Mouse (Mus musculus) neural tube, embryonic 11.5 days (tissue): ENCODE measurements around the gene Mical2. TPM values are rescaled to one million over a fixed set of nuclear protein-coding genes. Genes with fewer than 3 reads are reported as not detected.

Experiments used
- ATAC-seq: fragments of 200-750 bp; cut with Nextera tagmentation; 2 replicates; pipeline ENCODE4 v1.8.0; 2017; ENCODE audit warnings: moderate number of reproducible peaks, mild to moderate bottlenecking, moderate TSS enrichment, moderate library complexity; ENCODE audit not compliant: insufficient read depth, low FRiP score, low TSS enrichment
- DNase-seq: peaks from one replicate; pipeline ENCODE4 v3.0.0-alpha.2; 2015; ENCODE audit warnings: low spot score
- H3K27ac ChIP-seq: fragments of 300-500 bp; sonication (generic); 2 replicates; pipeline ENCODE4 v1.5.1; 2014; ENCODE audit warnings: low read depth, mild to moderate bottlenecking, low read length
- H3K27me3 ChIP-seq: fragments of 300-500 bp; sonication (generic); 2 replicates; pipeline ENCODE4 v1.6.1; 2014; ENCODE audit warnings: mild to moderate bottlenecking, low read length, mixed read lengths; ENCODE audit not compliant: control insufficient read depth, insufficient read depth
- H3K36me3 ChIP-seq: fragments of 300-500 bp; sonication (generic); 2 replicates; pipeline ENCODE4 v1.6.1; 2014; ENCODE audit warnings: mild to moderate bottlenecking, low read length, moderate library complexity, mixed read lengths; ENCODE audit not compliant: control insufficient read depth, insufficient read depth
- H3K4me1 ChIP-seq: fragments of 300-500 bp; sonication (generic); 2 replicates; pipeline ENCODE4 v1.6.1; 2014; ENCODE audit warnings: low read length, mixed read lengths; ENCODE audit not compliant: control insufficient read depth, insufficient read depth
- H3K4me2 ChIP-seq: fragments of 300-500 bp; sonication (generic); 2 replicates; pipeline ENCODE4 v1.6.1; 2014; ENCODE audit warnings: low read depth, mild to moderate bottlenecking, moderate library complexity
- H3K4me3 ChIP-seq: fragments of 300-500 bp; sonication (generic); 2 replicates; pipeline ENCODE4 v1.5.1; 2014; ENCODE audit warnings: low read depth, low read length
- H3K9ac ChIP-seq: fragments of 300-500 bp; sonication (generic); 2 replicates; pipeline ENCODE4 v1.6.1; 2014; ENCODE audit warnings: mild to moderate bottlenecking, low read length
- H3K9me3 ChIP-seq: fragments of 300-500 bp; sonication (generic); 2 replicates; pipeline ENCODE4 v1.6.1; 2016; ENCODE audit warnings: low read length; ENCODE audit not compliant: control insufficient read depth
- WGBS: fragments of 180-500 bp; shearing (Covaris S2); extraction: QIAGEN DNeasy Blood & Tissue Kit; methylation state at CpG from one replicate; pipeline ENCODE4 v1.1.7; 2014; 5-methylcytosine and 5-hydroxymethylcytosine counted together
- polyA plus RNA-seq: library from polyadenylated mRNA; unstranded; fragments of >200 nt; fragmentation: Nextera tagmentation; extraction: Ambion mirVana; gene quantifications from 2 replicates; pipeline ENCODE4 v1.2.1, GENCODE M21; 2014

Gene Mical2
- polyA plus RNA-seq, 1 experiment from 2014 or later, result 1.6 TPM

DNA sequence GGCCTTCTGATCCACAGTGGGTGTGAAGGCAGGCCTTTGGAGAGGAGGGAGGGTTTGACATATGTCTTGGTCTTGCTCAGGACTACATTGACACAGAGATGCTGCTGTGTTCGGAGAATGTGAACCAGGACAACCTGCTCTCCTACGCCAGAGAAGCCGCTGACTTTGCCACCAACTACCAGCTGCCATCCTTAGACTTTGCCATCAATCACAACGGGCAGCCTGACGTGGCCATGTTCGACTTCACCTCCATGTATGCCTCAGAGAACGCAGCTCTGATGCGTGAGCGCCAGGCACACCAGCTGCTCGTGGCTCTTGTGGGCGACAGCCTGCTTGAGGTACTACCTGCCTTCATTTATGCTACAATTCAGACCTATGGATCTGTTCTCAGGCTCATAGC is 92.7 kb downstream of the Mical2 start:
- H3K4me1 ChIP-seq, result 0 out of 2 replicates have a peak, but pooled peaks cover 3% of the 10 kb centered on the region
- H3K36me3 ChIP-seq, result no peaks in the 10 kb centered on the region
- no peak overlapping the region for H3K9ac ChIP-seq
- H3K27me3 ChIP-seq, result no peaks in the 10 kb centered on the region
- H3K27ac ChIP-seq, result no peak overlapping the region
- WGBS, result 88% methylated on average over 11 of the region's 11 CpGs
- ATAC-seq, result no peak
- no peak overlapping the region for H3K4me3 ChIP-seq
- H3K4me2 ChIP-seq, result no peak overlapping the region
- DNase-seq, result no peak
- H3K9me3 ChIP-seq, result no peaks in the 10 kb centered on the region

- Histone ChIP-seq H3K4me3 (no peak overlapping the region), H3K4me2 (no peak overlapping the region), H3K9me3 (no peaks in the 10 kb centered on the region), H3K27ac (no peak overlapping the region), H3K9ac (no peak overlapping the region), H3K27me3 (no peaks in the 10 kb centered on the region), H3K4me1 (no peaks in the 10 kb centered on the region), H3K36me3 (no peaks in the 10 kb centered on the region)
- WGBS, result 86% methylated on average over 4 of the region's 4 CpGs
- no peak for ATAC-seq
- no peak for DNase-seq
These were observed 93.8 kb downstream of the Mical2 start for GRCm38 (mm10) chr7:112319419-112319818.

DNA sequence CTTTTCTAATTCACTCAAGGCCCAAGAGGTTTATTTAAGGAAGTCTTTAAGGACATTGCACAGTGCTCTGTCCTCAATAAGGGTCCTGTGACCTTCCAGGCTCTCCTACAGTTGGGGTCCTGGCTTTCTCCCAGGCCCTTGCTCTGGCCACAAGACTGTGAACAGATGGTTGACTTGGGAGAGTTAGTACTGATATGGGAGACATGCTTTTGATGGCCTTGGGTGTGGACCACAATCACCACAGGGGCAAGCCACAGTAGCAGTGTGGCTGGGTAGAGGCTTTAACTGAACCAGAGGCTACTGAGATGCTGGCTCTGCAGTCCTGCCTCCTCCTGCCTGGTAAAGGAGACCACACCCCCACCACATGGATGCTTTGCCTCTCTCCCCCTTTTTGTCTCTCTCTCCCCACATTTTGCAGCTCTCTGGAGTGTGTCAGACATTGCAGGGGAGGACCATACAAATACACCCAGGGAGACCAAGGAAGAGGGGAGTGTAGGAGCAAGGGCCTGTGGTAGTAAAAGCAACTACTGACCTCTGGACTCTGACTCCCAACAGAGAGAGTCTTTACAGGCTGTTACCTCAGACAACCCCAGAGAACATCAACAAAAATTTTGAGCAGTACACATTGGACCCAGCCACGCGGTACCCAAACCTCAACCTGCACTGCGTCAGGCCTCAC is 94.5 kb downstream of the Mical2 start:
- Histone ChIP-seq H3K4me3 (no peak overlapping the region), H3K9me3 (no peaks in the 10 kb centered on the region), H3K4me1 (no peaks in the 10 kb centered on the region), H3K9ac (no peak overlapping the region), H3K4me2 (no peak overlapping the region), H3K27ac (no peak overlapping the region), H3K36me3 (no peaks in the 10 kb centered on the region), H3K27me3 (no peaks in the 10 kb centered on the region)
- ATAC-seq, result no peak
- DNase-seq, result no peak
- 94% methylated on average over 3 of the region's 3 CpGs for WGBS

DNA sequence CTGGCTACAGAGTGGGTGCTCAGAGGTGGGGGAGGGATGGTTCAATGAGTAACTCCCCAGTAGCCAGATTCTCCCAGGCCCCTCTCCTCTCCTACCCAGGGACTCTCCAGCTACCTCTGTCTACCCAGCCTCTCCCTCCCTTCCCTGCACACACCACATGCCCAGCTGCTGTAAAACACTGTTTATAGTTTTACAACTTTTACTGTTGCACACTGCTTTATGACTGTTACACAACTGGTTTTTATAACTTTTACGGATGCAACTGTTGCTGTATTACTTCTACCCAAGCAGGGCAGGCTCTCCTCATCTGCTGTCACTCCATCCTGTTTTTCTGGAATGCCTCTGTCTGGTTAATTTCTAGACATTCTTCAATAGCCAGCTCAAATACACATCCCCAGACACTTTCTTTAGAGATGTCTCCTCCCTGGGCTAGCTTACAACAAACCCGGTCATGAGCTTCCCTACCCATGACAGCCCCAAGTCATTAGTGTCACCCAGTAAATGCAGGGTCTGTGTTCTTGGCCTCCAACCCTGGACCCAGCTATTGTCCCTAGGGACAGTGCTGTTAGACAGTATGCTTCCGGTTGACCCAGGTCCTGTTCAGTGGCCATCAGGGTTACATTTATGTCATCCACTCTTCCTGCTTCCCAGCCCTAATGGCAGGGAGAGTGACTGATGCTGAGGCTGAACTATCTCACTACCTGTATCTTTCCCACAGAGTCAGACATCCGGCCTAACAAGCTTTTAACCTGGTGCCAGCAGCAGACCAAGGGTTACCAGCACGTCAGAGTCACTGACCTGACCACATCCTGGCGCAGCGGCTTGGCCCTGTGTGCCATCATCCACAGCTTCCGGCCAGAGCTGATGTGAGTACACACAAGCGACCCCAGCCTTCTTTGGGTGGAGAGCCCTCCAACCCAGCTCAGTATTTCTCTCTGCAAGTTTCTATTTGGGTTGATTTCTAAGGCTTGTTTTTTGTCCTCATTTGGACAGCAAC is 96.4 kb downstream of the Mical2 start:
- H3K9me3 ChIP-seq, result no peaks in the 10 kb centered on the region
- H3K4me1 ChIP-seq, result no peaks in the 10 kb centered on the region
- ATAC-seq, result no peak
- WGBS, result 82% methylated on average over 9 of the region's 9 CpGs
- no peaks in the 10 kb centered on the region for H3K27me3 ChIP-seq
- H3K4me2 ChIP-seq, result no peak overlapping the region
- H3K27ac ChIP-seq, result no peak overlapping the region
- no peaks in the 10 kb centered on the region for H3K36me3 ChIP-seq
- H3K4me3 ChIP-seq, result no peak overlapping the region
- no peak overlapping the region for H3K9ac ChIP-seq
- DNase-seq, result no peak

DNA sequence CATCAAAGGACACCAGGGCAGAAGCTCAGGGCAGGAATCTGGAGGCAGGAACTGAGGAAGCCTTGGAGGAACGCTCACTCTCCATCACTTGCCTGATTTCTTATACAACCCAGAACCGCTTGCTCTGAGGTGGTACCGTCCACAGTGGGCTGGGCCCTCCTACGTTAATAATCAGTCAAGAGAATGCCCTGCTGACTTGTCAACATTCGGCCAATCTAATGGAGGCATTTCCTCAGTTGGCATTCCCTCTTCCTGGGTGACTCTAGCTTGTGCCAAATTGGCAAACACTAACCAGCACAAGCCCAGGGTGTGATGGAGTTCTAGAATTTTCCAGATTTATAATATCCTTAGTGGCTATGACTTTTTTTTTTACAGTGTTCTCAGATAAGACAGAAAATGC is 98.9 kb downstream of the Mical2 start:
- ATAC-seq (no peak), DNase-seq (no peak)
- Histone ChIP-seq H3K9me3 (no peaks in the 10 kb centered on the region), H3K4me1 (no peaks in the 10 kb centered on the region), H3K27me3 (no peaks in the 10 kb centered on the region), H3K27ac (no peak overlapping the region), H3K36me3 (no peaks in the 10 kb centered on the region), H3K4me3 (no peak overlapping the region), H3K4me2 (no peak overlapping the region), H3K9ac (no peak overlapping the region)
- WGBS, result 90% methylated on average over 5 of the region's 5 CpGs

- H3K9ac ChIP-seq, result no peak overlapping the region
- ATAC-seq (no peak), DNase-seq (no peak)
- no peaks in the 10 kb centered on the region for H3K4me1 ChIP-seq
- H3K4me2 ChIP-seq, result no peak overlapping the region
- no peaks in the 10 kb centered on the region for H3K36me3 ChIP-seq
- no peak overlapping the region for H3K27ac ChIP-seq
- 80% methylated on average over 4 of the region's 4 CpGs for WGBS
- no peaks in the 10 kb centered on the region for H3K27me3 ChIP-seq
- H3K4me3 ChIP-seq, result no peak overlapping the region
- H3K9me3 ChIP-seq, result no peaks in the 10 kb centered on the region
These were observed 101.2 kb downstream of the Mical2 start for GRCm38 (mm10) chr7:112326852-112327251.

- no peak for DNase-seq
- Histone ChIP-seq H3K4me2 (no peak overlapping the region), H3K9me3 (no peaks in the 10 kb centered on the region), H3K27me3 (no peaks in the 10 kb centered on the region), H3K36me3 (no peaks in the 10 kb centered on the region), H3K4me3 (no peak overlapping the region), H3K4me1 (no peaks in the 10 kb centered on the region), H3K27ac (no peak overlapping the region), H3K9ac (no peak overlapping the region)
- no peak for ATAC-seq
- WGBS, result 31% methylated on average over 1 of the region's 1 CpGs
These were observed 103.3 kb downstream of the Mical2 start for GRCm38 (mm10) chr7:112328969-112329368.

DNA sequence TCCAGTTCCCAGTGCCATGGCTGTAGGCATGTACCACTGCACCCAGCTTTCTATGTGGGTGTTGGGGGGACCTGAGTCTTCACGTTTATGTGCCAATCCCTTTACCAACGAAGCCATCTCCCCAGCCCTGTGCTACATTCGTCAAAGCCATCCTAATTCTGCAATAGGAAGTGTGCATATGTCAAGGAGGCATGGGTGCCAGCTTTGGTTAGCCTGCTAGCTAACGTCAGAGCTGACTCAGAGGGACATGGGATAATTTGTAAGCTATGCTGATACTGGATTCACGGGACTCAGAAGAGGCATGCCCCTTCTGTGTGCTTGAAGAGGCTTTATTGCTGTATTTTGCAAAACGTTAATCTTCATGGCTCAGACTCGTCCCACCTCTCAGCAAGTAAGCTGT is 103.8 kb downstream of the Mical2 start:
- Histone ChIP-seq H3K4me2 (no peak overlapping the region), H3K4me1 (no peaks in the 10 kb centered on the region), H3K9ac (no peak overlapping the region), H3K27me3 (no peaks in the 10 kb centered on the region), H3K9me3 (no peaks in the 10 kb centered on the region), H3K4me3 (no peak overlapping the region), H3K27ac (no peak overlapping the region), H3K36me3 (no peaks in the 10 kb centered on the region)
- DNase-seq, result no peak
- ATAC-seq, result no peak
- WGBS, result 85% methylated on average over 7 of the region's 7 CpGs
